Mouse (Mus musculus) bone marrow macrophage, adult 2 months (primary cell): ENCODE measurements around the gene Ikzf1. TPM values are rescaled to one million over a fixed set of nuclear protein-coding genes. Genes with fewer than 3 reads are reported as not detected.

ENCODE experiments used
- H3K27ac ChIP-seq: 2 replicates; pipeline ENCODE4 v1.5.1; 2012; ENCODE audit warnings: low read depth, low read length; ENCODE audit not compliant: insufficient read depth
- H3K4me1 ChIP-seq: 2 replicates; pipeline ENCODE4 v1.6.1; 2012; ENCODE audit warnings: low read length; ENCODE audit not compliant: control insufficient read depth, insufficient read depth
- H3K4me3 ChIP-seq: 2 replicates; pipeline ENCODE4 v1.5.1; 2012; ENCODE audit warnings: mild to moderate bottlenecking, low read length, moderate library complexity; ENCODE audit not compliant: insufficient read depth
- CTCF ChIP-seq: IDR thresholded peaks from 2 replicates; pipeline ENCODE4 v1.5.1; 2012; ENCODE audit warnings: low read depth, mild to moderate bottlenecking, low read length, moderate library complexity
- POLR2A ChIP-seq: IDR thresholded peaks from 2 replicates; pipeline ENCODE4 v1.6.1; 2012; ENCODE audit warnings: mild to moderate bottlenecking, low read depth, low read length, borderline replicate concordance
- polyA plus RNA-seq: library from polyadenylated mRNA; stranded (reverse); fragments of >200 nt; gene quantifications from 2 replicates; pipeline ENCODE4 v1.2.4, GENCODE M21; 2012; ENCODE audit not compliant: missing spikeins, insufficient read depth, insufficient read length

Gene Ikzf1
- polyA plus RNA-seq, 1 experiment: 55.8 TPM

DNA sequence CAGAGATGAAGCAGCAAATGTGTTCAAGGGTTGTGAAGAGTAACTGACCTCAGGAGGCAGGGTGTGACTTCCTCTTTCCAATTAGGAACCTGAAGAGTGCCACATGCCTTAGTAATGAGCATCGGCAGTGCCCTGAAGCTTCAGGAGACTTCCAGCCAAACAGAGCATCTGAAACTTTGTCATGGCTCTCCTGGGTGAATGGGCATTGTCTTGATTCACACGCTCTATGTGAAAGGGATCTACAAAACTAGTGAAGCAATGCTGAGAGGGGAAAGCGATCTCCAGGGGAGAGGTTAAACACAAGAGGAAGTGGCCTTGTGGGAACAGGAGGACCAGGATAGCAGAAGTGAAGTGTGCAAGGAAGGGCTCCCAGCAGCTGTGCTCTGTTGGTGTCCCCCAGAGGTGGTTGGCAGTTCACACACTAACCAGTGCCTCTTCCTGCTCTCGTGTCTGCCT lies 78.4 kb downstream of the Ikzf1 start:
- H3K4me3 ChIP-seq: no peak overlapping the region
- H3K4me1 ChIP-seq: peaks cover 41% of the 10 kb centered on the region
- peak overlapping the region; percentile 61 for H3K27ac ChIP-seq
- no peak for TF ChIP-seq POLR2A
- TF ChIP-seq CTCF: no peak

DNA sequence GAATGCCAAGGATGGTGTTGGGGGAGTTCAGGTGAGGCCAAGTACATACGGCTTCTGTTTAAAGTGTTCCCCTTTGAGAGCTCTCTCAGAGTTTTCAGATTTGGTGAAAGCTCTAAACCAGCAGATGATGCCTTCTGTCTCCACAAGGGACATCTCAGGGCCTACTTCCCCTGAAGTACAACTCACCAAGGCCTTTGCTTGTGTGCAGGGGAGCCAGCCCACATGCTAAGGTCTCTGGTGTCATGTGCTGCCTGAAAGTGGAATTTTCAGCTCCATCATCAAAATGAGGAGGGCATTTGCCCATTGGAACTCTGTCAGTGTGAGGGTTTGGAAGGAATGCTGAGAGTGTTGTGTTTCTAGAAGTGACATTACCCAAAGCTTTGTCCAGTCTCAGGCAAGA lies 80.6 kb downstream of the Ikzf1 start:
- Histone ChIP-seq H3K27ac (no peak overlapping the region), H3K4me3 (no peak overlapping the region), H3K4me1 (peaks cover 41% of the 10 kb centered on the region)
- no peak for TF ChIP-seq CTCF
- no peak for TF ChIP-seq POLR2A

DNA sequence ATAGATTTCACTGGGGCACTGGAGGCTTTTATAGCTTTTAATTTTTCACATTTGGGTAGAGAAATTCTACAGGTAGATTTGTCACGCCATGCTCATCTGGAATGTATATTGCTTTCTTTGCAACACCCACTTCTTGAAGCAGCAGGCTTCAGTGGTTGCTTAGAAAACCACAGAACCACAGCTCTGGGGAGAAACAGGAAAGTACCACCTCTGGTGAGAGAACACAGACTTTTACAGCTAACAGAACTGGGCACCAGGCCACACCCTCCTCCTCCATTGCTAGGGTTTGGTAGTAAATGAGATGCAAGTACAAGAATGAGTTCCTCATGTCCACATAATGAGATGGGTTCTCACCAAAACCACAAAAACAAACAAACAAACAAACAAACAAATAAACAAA lies 81.3 kb downstream of the Ikzf1 start:
- H3K27ac ChIP-seq: no peak overlapping the region
- no peak overlapping the region for H3K4me3 ChIP-seq
- peaks cover 36% of the 10 kb centered on the region for H3K4me1 ChIP-seq
- TF ChIP-seq POLR2A (no peak), CTCF (no peak)

DNA sequence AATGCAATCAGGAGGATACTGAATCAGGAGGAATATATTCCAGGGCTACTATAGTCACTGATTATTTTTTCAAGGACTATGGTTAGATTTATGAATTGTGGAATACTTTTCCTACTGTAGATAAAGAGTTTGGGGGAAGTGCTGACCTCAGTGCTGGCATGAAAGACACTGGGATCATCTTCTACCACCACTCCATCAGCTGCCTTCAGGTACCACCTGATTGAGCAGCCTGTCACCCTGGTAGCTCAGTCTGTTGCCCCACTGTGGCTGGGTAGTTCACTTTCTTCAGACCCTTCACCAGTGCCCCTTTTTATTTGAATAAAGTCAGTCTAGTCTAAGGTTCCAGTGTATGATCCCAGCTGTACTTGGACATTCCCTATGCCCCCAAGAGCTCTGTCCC lies 81.9 kb downstream of the Ikzf1 start:
- H3K27ac ChIP-seq: no peak overlapping the region
- TF ChIP-seq POLR2A (no peak), CTCF (no peak)
- peaks cover 36% of the 10 kb centered on the region for H3K4me1 ChIP-seq
- no peak overlapping the region for H3K4me3 ChIP-seq

DNA sequence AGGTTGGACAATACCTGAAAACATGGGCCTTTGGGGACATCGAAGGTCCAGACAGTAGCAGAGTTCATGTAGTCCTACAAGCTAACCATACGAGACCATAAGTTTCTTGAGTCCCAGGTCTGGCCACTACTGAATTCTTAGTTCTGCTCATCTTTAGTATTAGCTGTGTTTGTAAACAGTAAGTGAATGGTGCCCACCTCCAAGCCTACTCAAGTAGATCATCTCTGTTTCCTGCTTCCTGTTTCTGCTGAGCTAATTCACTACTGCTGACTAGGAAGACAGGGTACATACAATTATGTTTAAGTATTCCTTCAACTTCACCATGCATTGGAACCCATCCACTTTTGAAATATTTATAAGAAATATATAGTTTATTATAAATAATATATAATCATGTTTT lies 83.3 kb downstream of the Ikzf1 start:
- Histone ChIP-seq H3K4me1 (peaks cover 27% of the 10 kb centered on the region), H3K27ac (no peak overlapping the region), H3K4me3 (no peak overlapping the region)
- TF ChIP-seq CTCF: no peak
- no peak for TF ChIP-seq POLR2A

DNA sequence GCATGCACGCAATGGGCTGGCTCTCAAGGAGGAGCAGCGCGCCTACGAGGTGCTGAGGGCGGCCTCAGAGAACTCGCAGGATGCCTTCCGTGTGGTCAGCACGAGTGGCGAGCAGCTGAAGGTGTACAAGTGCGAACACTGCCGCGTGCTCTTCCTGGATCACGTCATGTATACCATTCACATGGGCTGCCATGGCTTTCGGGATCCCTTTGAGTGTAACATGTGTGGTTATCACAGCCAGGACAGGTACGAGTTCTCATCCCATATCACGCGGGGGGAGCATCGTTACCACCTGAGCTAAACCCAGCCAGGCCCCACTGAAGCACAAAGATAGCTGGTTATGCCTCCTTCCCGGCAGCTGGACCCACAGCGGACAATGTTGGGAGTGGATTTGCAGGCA lies 84.5 kb downstream of the Ikzf1 start:
- TF ChIP-seq POLR2A (no peak), CTCF (no peak)
- Histone ChIP-seq H3K4me3 (no peak overlapping the region), H3K27ac (no peak overlapping the region), H3K4me1 (peaks cover 32% of the 10 kb centered on the region)

DNA sequence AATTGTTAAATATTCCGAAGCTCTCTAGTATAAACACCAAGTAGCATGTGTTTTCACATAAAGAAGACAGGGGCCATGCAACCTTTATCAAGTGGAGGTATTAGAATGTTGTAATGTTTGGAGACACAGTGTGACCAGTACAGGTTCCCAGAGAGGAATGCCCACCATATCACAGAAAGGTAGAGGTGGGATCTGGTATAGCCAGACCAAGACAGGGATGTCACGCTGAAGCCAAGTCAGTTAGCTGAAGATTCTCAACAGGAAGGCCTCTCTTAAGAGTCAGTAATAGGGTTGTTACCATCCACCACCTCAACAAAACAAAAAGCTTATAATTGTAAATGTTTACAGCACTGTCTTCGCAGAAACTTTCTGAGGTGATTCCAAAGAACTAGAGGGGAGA lies 85.9 kb downstream of the Ikzf1 start:
- no peak overlapping the region for H3K4me3 ChIP-seq
- TF ChIP-seq POLR2A: no peak
- no peak for TF ChIP-seq CTCF
- peaks cover 27% of the 10 kb centered on the region for H3K4me1 ChIP-seq
- H3K27ac ChIP-seq: no peak overlapping the region

DNA sequence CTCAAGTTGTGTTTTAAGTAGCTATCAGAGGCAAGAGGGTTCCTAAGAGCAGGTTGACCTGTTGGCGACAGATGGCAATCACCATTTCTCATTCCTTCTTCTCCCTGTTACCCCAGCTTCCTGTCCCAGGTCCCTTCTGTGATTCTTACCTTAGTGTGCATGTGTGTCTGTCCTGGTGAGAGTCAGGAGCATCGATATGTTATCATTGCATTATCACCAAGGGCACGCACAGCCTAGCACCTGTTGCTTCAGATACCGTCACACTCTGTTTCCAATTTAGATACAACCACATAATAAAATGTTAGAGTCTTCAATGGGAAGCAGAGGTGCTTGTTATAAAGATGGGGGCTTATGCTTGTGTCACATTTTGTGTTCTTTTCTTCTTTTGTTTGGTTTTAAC lies 87.4 kb downstream of the Ikzf1 start:
- Histone ChIP-seq H3K27ac (no peak overlapping the region), H3K4me3 (no peak overlapping the region), H3K4me1 (peaks cover 36% of the 10 kb centered on the region)
- TF ChIP-seq POLR2A: no peak
- no peak for TF ChIP-seq CTCF

DNA sequence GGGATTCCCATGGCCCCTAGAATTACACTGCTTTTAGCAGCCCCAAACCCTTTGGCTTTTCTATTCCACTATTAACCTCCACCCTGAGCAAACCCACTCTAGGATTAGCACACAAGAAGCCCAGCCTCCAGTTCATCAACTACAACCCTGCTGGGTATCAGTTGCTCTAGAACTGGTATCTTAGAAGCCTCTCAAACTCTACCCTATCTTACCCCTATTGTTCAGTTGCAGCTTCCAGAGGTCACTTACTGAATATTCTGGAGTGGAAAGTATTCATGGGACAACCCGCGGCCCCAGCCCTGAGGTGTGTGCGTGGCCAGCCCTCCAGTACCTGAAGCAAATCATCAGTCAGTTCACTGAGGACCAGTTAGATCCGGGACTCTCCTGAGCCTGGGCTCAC lies 89.6 kb downstream of the Ikzf1 start:
- Histone ChIP-seq H3K27ac (no peak overlapping the region), H3K4me3 (no peak overlapping the region), H3K4me1 (peaks cover 34% of the 10 kb centered on the region)
- no peak for TF ChIP-seq POLR2A

DNA sequence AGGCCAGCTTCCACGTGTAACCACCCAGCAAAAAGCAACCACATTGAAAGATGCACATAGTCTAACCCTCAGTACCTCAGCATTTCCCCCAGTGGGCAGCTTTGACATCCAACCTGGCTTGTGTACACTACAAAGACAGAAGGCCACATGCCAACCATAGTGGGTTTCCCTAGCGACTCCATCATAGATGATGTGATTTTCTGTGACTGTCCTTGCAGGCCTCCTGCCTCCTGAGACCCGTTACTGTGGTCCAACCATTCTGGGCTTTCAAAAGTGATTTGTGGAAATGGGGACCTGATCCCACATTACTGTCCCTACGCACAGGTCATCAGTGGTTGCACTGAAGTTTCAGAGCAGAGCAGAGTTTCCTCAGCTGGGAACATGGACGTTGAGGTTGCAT lies 90.1 kb downstream of the Ikzf1 start:
- Histone ChIP-seq H3K4me3 (no peak overlapping the region), H3K27ac (no peak overlapping the region), H3K4me1 (peaks cover 34% of the 10 kb centered on the region)
- TF ChIP-seq POLR2A (no peak), CTCF (no peak)

DNA sequence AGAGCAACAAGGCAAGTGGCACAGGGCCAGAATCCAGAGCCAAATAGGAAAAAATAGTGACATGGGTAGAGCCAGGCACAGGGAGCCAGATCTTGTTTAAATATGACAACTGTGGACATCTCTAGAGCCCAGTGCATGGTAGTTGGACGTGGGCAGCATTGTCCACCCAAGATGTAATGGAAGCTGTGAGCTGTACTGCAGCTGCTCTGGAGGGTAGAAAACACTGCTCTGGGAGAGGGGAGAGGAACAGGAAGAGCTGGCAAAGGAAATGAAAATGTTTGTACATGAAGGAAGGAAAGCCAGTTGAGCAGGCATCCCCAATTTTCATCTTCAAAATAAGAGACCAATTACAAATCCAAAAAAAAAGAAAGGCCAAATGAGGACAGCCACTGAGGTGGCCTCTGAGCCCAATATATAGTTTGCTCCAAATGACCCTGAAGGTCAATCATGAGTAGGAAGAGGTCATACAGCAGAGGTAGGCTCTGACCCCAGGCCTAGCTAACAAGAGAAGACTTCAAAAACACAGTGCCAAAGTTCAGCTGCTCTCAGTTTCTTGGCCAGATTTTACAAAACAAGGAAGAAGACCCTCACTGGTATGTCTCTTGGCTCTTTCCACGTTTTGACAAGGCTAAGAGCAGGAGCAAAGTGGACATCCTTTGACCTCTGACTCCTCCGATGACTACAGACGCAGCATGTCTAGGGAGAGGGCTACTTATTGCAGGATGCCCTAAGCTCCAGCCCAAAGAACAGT lies 91.4 kb downstream of the Ikzf1 start:
- H3K4me1 ChIP-seq: peaks cover 32% of the 10 kb centered on the region
- no peak overlapping the region for H3K27ac ChIP-seq
- H3K4me3 ChIP-seq: no peak overlapping the region
- no peak for TF ChIP-seq CTCF
- no peak for TF ChIP-seq POLR2A
